Mouse (Mus musculus) heart, embryonic 14.5 days (tissue): ENCODE measurements at regions not wholly inside any gene's neighbourhood (a gene's known extent, or its start where the extent isn't known, plus 50 kb on each side); places are given as distances from the start of the nearest gene placed in this dataset.

ENCODE experiments used
- ATAC-seq: fragments of 200-750 bp; cut with Nextera tagmentation; 2 replicates; pipeline ENCODE4 v1.8.0; 2017; ENCODE audit warnings: low read depth, moderate TSS enrichment; ENCODE audit not compliant: insufficient number of reproducible peaks, insufficient read depth, low FRiP score
- H3K27ac ChIP-seq, 2 experiments: fragments of 200-500 bp in 1 of 2; fragments of 300-500 bp in 1 of 2; sonication (generic) in 1 of 2; replicated peaks in 1 of 2; 2 replicates each; pipeline ENCODE4 v1.5.1; 2012 to 2014; ENCODE audit warnings: low read depth in 2 of 2, low read length in 2 of 2, control low read depth in 1 of 2, mild to moderate bottlenecking in 1 of 2, mixed read lengths in 1 of 2; ENCODE audit not compliant: control insufficient read depth in 1 of 2, insufficient read depth in 1 of 2
- H3K27me3 ChIP-seq: fragments of 300-500 bp; sonication (generic); 2 replicates; pipeline ENCODE4 v1.6.1; 2014; ENCODE audit warnings: mild to moderate bottlenecking, low read length, control low read depth; ENCODE audit not compliant: control insufficient read depth, insufficient read depth
- H3K36me3 ChIP-seq: fragments of 300-500 bp; sonication (generic); 2 replicates; pipeline ENCODE4 v1.6.1; 2014; ENCODE audit warnings: mild to moderate bottlenecking, control low read depth, low read length, mixed read lengths; ENCODE audit not compliant: control insufficient read depth, insufficient read depth
- H3K4me1 ChIP-seq, 2 experiments: fragments of 200-500 bp in 1 of 2; fragments of 300-500 bp in 1 of 2; sonication (generic) in 1 of 2; 2 replicates each; pipeline ENCODE4 v1.6.1; 2012 to 2014; ENCODE audit warnings: low read length in 2 of 2, control low read depth in 1 of 2, mixed read lengths in 1 of 2; ENCODE audit not compliant: control insufficient read depth in 2 of 2, insufficient read depth in 2 of 2
- H3K4me2 ChIP-seq: fragments of 300-500 bp; sonication (generic); 2 replicates; pipeline ENCODE4 v1.6.1; 2014; ENCODE audit warnings: mild to moderate bottlenecking, low read length
- H3K4me3 ChIP-seq, 2 experiments: fragments of 200-500 bp in 1 of 2; fragments of 300-500 bp in 1 of 2; sonication (generic) in 1 of 2; 2 replicates each; pipeline ENCODE4 v1.5.1; 2012 to 2014; ENCODE audit warnings: low read length in 2 of 2, mild to moderate bottlenecking in 2 of 2, control low read depth in 1 of 2, low read depth in 1 of 2, moderate library complexity in 1 of 2; ENCODE audit not compliant: control insufficient read depth in 1 of 2, insufficient read depth in 1 of 2
- H3K9ac ChIP-seq: fragments of 300-500 bp; sonication (generic); 2 replicates; pipeline ENCODE4 v1.6.1; 2014; ENCODE audit warnings: mild to moderate bottlenecking, low read length
- H3K9me3 ChIP-seq: fragments of 300-500 bp; sonication (generic); 2 replicates; pipeline ENCODE4 v1.6.1; 2016; ENCODE audit warnings: low read length, control low read depth; ENCODE audit not compliant: control insufficient read depth
- WGBS: fragments of 180-500 bp; shearing (Covaris S2); extraction: QIAGEN DNeasy Blood & Tissue Kit; methylation state at CpG from one replicate; pipeline ENCODE4 v1.1.7; 2014; 5-methylcytosine and 5-hydroxymethylcytosine counted together

DNA sequence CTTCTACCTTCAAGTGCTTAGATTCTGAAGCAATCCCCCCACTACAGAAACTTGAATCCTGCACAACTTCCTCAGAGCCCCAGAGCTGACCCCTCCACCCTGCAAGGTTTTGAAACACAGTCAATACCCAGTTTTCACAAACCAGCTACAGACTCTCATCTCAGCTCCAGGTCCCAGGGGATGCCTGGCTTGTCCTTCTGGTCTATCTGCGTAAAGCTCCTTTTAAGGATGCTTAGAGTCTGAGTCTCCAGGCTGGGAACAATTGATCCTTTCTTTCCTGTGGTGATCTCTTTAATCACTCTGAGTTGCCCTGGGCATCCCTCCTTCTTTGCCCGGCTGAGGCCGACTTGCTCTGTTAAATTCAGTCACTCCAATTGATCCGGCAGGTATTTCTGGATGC is 500.4 kb downstream of the Med13l start:
- 57% methylated on average over 4 of the region's 4 CpGs for WGBS
- no peak for ATAC-seq
- Histone ChIP-seq H3K9me3 (no peaks in the 10 kb centered on the region), H3K36me3 (no peaks in the 10 kb centered on the region), H3K27me3 (peaks cover 10% of the 10 kb centered on the region; the same call in 1 of the 2 replicates), H3K9ac (no peak overlapping the region), H3K4me1 (peaks cover 3 to 6% of the 10 kb centered on the region in 2 experiments; a peak in 2 of 4 replicates), H3K27ac (no peak overlapping the region), H3K4me2 (no peak overlapping the region), H3K4me3 (no peak overlapping the region)

DNA sequence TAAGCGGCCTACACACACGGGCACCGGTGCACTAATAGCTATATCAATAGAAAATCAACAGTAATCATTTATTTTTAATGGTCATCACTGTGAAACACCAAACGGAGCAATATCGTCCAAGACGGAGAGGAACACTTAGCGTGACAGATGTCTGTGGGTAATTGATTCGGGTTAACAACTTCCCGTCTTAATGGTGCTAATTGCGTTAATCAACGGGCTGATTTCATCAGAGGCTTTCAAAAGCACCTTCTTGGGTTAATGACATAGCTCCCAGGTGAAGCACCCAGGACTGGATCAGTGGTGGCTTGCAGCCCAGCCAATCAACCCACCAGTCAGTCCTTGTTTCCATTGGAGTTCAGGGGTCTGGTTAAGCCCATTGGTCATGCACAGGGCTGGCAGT is 502.0 kb downstream of the Med13l start:
- Histone ChIP-seq H3K9me3 (no peaks in the 10 kb centered on the region), H3K9ac (no peak overlapping the region), H3K36me3 (no peaks in the 10 kb centered on the region), H3K27me3 (0 out of 2 replicates have a peak, but pooled peaks cover 3% of the 10 kb centered on the region), H3K4me3 (no peak overlapping the region), H3K27ac (no peak overlapping the region), H3K4me1 (peaks cover 3 to 6% of the 10 kb centered on the region in 2 experiments; a peak in 2 of 4 replicates), H3K4me2 (no peak overlapping the region)
- ATAC-seq = no peak
- WGBS = 90% methylated on average over 11 of the region's 11 CpGs

DNA sequence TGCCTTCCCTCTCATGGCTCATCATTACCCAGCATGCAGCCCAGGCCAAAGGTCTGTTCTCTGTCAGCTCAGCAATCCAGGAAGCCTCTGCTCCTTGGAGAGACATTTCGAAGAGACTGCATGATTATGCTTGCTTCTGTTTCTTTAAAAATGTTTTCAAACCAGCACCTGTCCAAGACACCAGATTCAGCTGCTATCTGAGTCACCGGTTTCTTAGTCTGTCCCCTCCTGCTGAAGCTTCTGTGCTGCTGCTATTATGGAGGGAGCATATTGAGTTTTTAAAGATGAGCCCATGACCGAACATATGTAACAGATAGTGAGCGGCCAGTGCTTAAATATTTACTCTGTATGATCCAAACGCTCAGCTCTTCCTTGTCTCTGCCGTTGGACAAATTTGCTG is 506.2 kb downstream of the Med13l start:
- H3K36me3 ChIP-seq = no peaks in the 10 kb centered on the region
- no peak for ATAC-seq

DNA sequence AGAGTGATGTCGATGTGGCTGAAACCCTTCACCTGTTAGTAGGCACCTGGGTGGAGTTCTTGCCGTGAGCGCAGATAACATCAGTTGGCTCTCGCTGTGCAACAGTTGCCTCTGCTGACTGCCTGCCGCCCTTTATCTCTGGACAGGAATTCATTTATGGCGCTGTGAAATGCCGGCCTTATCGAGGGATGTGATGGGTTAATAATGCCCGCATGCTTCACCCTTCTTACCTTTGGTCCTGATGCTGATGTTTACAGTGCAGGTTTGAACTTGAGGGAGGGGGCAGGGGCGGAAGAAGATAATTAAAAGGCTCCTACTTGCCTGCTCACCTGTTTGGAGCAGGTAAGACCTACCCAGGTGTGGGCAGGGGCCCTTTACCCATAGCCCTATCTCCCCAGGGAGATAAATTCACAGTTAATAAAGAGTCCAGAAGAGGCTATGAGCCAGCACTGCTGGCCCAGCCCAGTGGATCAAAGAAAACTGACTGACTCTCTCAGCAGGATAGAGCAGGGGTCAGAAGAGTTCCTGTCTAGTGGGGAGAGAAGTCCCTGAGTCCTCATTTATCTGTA is 509.4 kb downstream of the Med13l start:
- ATAC-seq = no peak
- Histone ChIP-seq H3K9ac (no peak overlapping the region), H3K9me3 (no peaks in the 10 kb centered on the region), H3K27ac (no peak overlapping the region), H3K4me1 (no peaks in the 10 kb centered on the region), H3K4me3 (no peak overlapping the region), H3K27me3 (peaks cover 4% of the 10 kb centered on the region; the same call in 1 of the 2 replicates), H3K36me3 (no peaks in the 10 kb centered on the region), H3K4me2 (no peak overlapping the region)
- WGBS = 60% methylated on average over 10 of the region's 10 CpGs

More for the DNA sequence above, 506.2 kb downstream of the Med13l start:
- H3K4me3 ChIP-seq = no peak overlapping the region
- H3K9ac ChIP-seq = no peak overlapping the region
- no peaks in the 10 kb centered on the region for H3K9me3 ChIP-seq
- H3K27ac ChIP-seq = no peak overlapping the region
- H3K4me2 ChIP-seq = no peak overlapping the region
- WGBS = 71% methylated on average over 6 of the region's 6 CpGs
- H3K4me1 ChIP-seq = no peaks in the 10 kb centered on the region
- H3K27me3 ChIP-seq = peaks cover 4% of the 10 kb centered on the region; the same call in 1 of the 2 replicates

DNA sequence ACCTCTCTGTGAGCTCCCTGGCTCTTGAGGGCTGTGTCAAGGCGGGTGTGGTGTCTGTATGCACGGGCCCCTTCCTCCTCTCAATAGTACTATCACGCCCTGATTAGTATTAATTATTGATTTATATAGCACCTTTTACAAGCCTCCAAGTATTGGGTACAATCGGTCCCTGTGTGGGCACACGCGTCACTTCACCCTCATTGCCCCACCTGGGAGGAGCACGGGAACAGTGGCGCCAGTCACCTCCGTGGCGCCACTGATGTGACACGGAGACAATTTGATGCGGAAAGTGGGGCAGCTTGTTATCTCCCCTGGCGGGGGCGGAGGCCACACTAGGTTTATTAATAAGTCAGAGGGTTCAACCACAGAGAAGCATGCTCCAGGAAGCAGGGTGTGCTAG is 512.2 kb downstream of the Med13l start:
- Histone ChIP-seq H3K9ac (no peak overlapping the region), H3K27ac (no peak overlapping the region), H3K4me3 (no peak overlapping the region), H3K4me1 (no peaks in the 10 kb centered on the region), H3K36me3 (no peaks in the 10 kb centered on the region), H3K27me3 (peaks cover 4% of the 10 kb centered on the region; the same call in 1 of the 2 replicates), H3K4me2 (no peak overlapping the region), H3K9me3 (no peaks in the 10 kb centered on the region)
- ATAC-seq = no peak
- WGBS = 89% methylated on average over 14 of the region's 14 CpGs

DNA sequence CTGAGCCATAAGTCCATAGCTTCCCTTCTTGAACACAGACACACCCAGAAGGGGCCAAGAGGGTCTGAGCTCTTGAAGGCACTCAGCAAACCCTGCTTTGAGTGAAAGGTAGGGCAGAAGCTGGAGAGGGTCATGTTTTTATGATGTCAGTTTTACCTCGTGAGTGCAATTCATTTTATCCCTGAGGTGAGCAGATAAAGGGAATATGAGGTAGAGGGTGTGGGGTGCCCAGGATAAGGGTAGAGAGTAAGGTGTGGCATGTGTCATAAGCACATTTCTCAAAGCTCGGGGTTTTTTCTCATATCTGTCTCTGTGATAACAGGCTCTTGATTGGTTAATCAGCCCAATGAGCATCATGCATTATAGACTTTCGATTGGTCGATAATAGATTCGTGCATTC is 520.3 kb downstream of the Med13l start:
- 0 out of 2 replicates have a peak, but pooled peaks cover 4% of the 10 kb centered on the region for H3K9me3 ChIP-seq
- H3K27me3 ChIP-seq = peaks cover 17% of the 10 kb centered on the region
- H3K27ac ChIP-seq = no peak overlapping the region
- ATAC-seq = no peak
- WGBS = 82% methylated on average over 5 of the region's 5 CpGs
- no peaks in the 10 kb centered on the region for H3K36me3 ChIP-seq
- no peak overlapping the region for H3K9ac ChIP-seq
- H3K4me1 ChIP-seq = peaks cover 2 to 3% of the 10 kb centered on the region in 2 experiments; a peak in 2 of 4 replicates
- no peak overlapping the region for H3K4me2 ChIP-seq
- H3K4me3 ChIP-seq = no peak overlapping the region

DNA sequence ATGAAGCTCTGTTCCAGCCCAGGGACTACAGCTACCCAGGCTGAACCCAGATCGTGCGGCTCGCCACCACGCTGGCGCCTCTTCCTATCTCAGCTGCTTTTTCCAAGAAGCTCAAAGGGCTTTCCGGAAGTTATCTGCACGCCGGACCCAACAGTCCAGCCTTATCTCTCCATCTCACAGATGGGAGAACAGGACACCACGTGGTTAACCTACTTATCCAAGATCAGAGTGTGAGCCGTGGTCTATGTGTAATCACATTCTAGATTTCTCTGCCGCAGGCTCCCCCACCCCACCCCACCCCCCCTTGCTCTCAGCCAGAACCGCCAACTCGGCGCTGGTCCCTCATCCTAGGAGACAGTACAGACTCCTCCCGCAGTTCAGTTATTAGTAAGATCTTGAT is 522.4 kb downstream of the Med13l start:
- H3K4me2 ChIP-seq = peak overlapping the region; percentile 16; the same call in 1 of the 2 replicates
- H3K4me3 ChIP-seq = no peak overlapping the region
- H3K9ac ChIP-seq = no peak overlapping the region
- ATAC-seq = no peak
- H3K4me1 ChIP-seq = peaks cover 5 to 9% of the 10 kb centered on the region in 2 experiments; a peak in 2 of 4 replicates
- 0 out of 2 replicates have a peak, but pooled peaks cover 4% of the 10 kb centered on the region for H3K9me3 ChIP-seq
- WGBS = 24% methylated on average over 15 of the region's 15 CpGs
- H3K27me3 ChIP-seq = peaks cover 39% of the 10 kb centered on the region
- H3K27ac ChIP-seq = no peak overlapping the region
- H3K36me3 ChIP-seq = no peaks in the 10 kb centered on the region
